Mouse (Mus musculus): ENCODE measurements at regions not wholly inside any gene's neighbourhood (a gene's known extent, or its start where the extent isn't known, plus 50 kb on each side); places are given as distances from the start of the nearest gene placed in this dataset.
"Not testable (repeated sequence)": the region's sequence is repeated elsewhere in the genome, so short reads cannot be mapped to it uniquely, and the experiment has no call there.

GRCm38 (mm10) chr16:25478300-25478699, 191.7 kb downstream of the Tprg start:
- Histone ChIP-seq H3K4me2 (no peak overlapping the region), H3K36me3 (no peaks in the 10 kb centered on the region), H3K4me1 (no peaks in the 10 kb centered on the region), H3K27ac (no peak overlapping the region), H3K4me3 (no peak overlapping the region), H3K27me3 (no peaks in the 10 kb centered on the region), H3K9me3 (no peaks in the 10 kb centered on the region), H3K9ac (no peak overlapping the region)
- 54% methylated on average over 2 of the region's 2 CpGs for WGBS
- ATAC-seq (ENCODE audit: insufficient number of reproducible peaks, low FRiP score, low TSS enrichment, low read depth) = no peak

GRCm38 (mm10) chr16:25483831-25484254, 197.2 kb downstream of the Tprg start:
- ATAC-seq (ENCODE audit: insufficient number of reproducible peaks, low FRiP score, low TSS enrichment, low read depth) = peak; percentile 72
- no peaks in the 10 kb centered on the region for H3K9me3 ChIP-seq
- H3K4me1 ChIP-seq = peaks cover 4% of the 10 kb centered on the region
- no peak overlapping the region for H3K27ac ChIP-seq
- no peak overlapping the region for H3K4me2 ChIP-seq
- no peaks in the 10 kb centered on the region for H3K36me3 ChIP-seq
- H3K9ac ChIP-seq = no peak overlapping the region
- H3K4me3 ChIP-seq = no peak overlapping the region
- 39% methylated on average over 5 of the region's 5 CpGs for WGBS
- no peaks in the 10 kb centered on the region for H3K27me3 ChIP-seq

DNA sequence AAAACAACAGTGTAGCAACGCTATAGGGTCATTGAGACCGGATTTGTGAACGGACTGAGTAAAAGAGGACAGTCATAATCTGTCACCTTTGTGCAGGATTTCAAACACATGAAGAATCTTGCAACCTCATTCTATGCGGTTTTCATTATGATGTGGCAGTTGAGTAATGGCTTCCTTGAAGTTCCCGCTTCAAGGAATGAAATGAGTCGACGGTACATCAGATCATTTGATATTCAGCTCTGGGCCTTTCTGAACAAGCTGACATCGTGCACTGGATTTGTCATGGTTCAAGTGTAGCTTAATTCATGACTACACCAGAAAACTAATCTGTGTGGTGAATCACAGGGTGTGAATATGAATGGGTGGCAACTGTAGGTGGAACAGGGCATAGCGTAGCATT, 198.4 kb downstream of the Tprg start:
- Histone ChIP-seq H3K4me1 (peaks cover 4% of the 10 kb centered on the region), H3K36me3 (no peaks in the 10 kb centered on the region), H3K9ac (no peak overlapping the region), H3K4me2 (no peak overlapping the region), H3K27ac (no peak overlapping the region), H3K27me3 (no peaks in the 10 kb centered on the region), H3K9me3 (no peaks in the 10 kb centered on the region), H3K4me3 (no peak overlapping the region)
- WGBS = 81% methylated on average over 9 of the region's 9 CpGs
- no peak for ATAC-seq (ENCODE audit: insufficient number of reproducible peaks, low FRiP score, low TSS enrichment, low read depth)

DNA sequence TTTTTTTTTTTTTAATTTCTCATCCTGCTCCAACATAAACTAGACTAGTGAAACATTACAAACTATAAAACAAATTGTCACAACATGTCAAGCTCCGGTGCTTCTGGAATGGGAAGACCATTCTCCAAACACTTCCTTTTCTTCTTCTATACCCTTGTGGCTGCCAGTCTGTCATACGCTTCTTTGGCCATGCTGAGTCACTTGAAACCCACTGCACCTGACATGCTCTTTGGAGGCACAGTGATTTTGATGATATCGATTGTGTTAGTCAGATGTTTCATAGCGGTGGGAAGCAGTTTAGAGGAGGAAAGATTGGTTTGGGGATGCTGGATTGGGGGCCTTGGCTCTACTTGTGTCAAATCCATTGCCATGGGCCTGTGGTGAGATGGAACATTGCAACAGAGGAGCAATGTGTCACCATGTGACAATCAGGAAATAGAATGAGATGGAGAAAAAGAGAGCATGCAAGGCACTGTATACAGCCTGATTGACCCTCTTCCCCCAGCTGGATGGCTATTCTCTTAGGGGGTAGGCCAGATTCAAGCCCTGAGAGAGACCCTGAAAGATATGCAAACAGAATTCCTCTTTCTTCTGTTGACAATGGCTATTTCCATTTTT, 197.0 kb upstream of the Trp63 start:
- WGBS = 90% methylated on average over 4 of the region's 4 CpGs
- Histone ChIP-seq H3K27me3 (no peaks in the 10 kb centered on the region), H3K4me1 (peaks cover 4% of the 10 kb centered on the region), H3K9me3 (no peaks in the 10 kb centered on the region), H3K9ac (no peak overlapping the region), H3K4me2 (no peak overlapping the region), H3K4me3 (no peak overlapping the region), H3K27ac (no peak overlapping the region), H3K36me3 (no peaks in the 10 kb centered on the region)
- ATAC-seq (ENCODE audit: insufficient number of reproducible peaks, low FRiP score, low TSS enrichment, low read depth) = no peak

DNA sequence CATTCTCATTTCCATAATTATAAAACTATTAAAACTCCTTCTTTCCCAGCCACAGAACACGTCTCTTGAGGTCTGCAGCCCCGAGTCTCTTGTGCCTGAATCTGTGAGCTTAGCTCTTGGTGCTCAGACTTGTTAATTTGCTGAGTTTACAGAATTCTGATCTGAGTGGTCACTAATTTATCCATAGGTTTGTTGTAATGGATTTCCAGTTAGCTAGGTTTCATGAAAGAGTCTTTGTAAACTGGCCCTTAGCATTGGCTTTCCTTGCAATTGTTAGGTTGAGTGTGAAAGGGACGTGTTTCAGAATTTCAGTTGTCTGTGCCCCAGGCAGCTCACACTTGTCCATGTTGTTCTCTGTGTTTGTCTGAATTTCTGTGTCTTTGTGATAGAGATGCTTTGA, 192.7 kb upstream of the Trp63 start:
- H3K4me1 ChIP-seq = no peaks in the 10 kb centered on the region
- no peak overlapping the region for H3K9ac ChIP-seq
- H3K27ac ChIP-seq = no peak overlapping the region
- H3K4me3 ChIP-seq = no peak overlapping the region
- no peaks in the 10 kb centered on the region for H3K36me3 ChIP-seq
- H3K4me2 ChIP-seq = no peak overlapping the region
- 79% methylated on average over 3 of the region's 3 CpGs for WGBS
- no peak for ATAC-seq (ENCODE audit: insufficient number of reproducible peaks, low FRiP score, low TSS enrichment, low read depth)
- H3K27me3 ChIP-seq = no peaks in the 10 kb centered on the region
- H3K9me3 ChIP-seq = no peaks in the 10 kb centered on the region

DNA sequence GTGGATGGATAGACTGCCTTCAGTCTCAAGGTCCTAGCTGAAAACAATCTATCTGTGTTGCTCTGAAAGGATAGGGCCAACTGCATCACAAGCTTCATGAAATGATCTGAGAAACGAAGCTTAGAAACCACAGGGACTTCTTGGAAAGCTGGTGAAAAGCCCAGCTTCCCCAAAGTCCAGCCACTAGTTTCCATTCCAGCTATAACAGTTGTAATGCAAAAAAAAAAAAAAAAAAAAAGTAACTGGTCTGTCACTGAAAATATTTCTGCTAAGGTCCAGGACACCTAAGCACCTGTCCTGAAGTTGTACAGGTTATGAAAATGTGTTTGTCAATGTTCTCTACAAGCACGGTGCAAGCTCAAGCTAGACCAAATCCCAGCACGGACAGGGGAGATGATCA, 189.4 kb upstream of the Trp63 start:
- no peak overlapping the region for H3K4me3 ChIP-seq
- ATAC-seq (ENCODE audit: insufficient number of reproducible peaks, low FRiP score, low TSS enrichment, low read depth) = no peak
- H3K27me3 ChIP-seq = no peaks in the 10 kb centered on the region
- H3K4me2 ChIP-seq = no peak overlapping the region
- H3K9ac ChIP-seq = no peak overlapping the region
- no peaks in the 10 kb centered on the region for H3K9me3 ChIP-seq
- no peaks in the 10 kb centered on the region for H3K36me3 ChIP-seq
- no peaks in the 10 kb centered on the region for H3K4me1 ChIP-seq
- 87% methylated on average over 3 of the region's 3 CpGs for whole genome bisulfite sequencing
- no peak overlapping the region for H3K27ac ChIP-seq

DNA sequence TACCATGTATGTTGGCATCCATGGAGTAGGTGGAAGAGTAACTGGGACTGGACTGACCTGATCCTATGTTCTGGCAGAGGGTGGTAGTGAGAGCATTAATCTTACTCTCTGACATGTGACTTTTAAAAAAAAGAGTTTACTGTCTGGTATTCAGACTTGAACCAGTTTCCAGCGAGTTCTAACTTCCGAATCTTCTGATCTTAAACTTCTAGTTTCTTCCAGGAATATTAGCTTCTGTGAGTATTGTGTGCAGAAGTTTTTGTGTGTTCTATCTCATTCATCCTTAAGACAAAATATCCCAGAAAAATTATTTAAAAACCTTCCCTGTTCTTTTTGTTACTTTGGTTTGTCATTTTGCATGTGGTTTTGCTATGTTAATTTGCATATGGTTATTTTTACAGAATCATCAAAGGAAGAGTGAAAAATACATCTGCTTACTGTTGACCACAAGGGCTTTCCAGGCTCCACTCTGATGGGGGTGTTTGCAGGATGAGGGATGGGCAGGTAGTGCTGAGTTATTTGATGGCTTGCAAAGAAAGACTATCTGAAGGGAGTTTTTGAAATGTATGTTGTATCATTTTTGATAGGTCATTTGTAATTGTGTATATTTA, 187.9 kb upstream of the Trp63 start:
- no peak for ATAC-seq (ENCODE audit: insufficient number of reproducible peaks, low FRiP score, low TSS enrichment, low read depth)

GRCm38 (mm10) chr16:25504829-25505228, 178.7 kb upstream of the Trp63 start:
- Histone ChIP-seq H3K27ac (no peak overlapping the region), H3K4me2 (no peak overlapping the region), H3K36me3 (no peaks in the 10 kb centered on the region), H3K9me3 (no peaks in the 10 kb centered on the region), H3K4me1 (no peaks in the 10 kb centered on the region), H3K9ac (no peak overlapping the region), H3K4me3 (no peak overlapping the region), H3K27me3 (no peaks in the 10 kb centered on the region)
- 34% methylated on average over 3 of the region's 3 CpGs for WGBS
- no peak for ATAC-seq (ENCODE audit: insufficient number of reproducible peaks, low FRiP score, low TSS enrichment, low read depth)

More for the DNA sequence above, 187.9 kb upstream of the Trp63 start:
- Histone ChIP-seq H3K4me1 (no peaks in the 10 kb centered on the region), H3K4me3 (no peak overlapping the region), H3K27me3 (no peaks in the 10 kb centered on the region), H3K27ac (no peak overlapping the region), H3K9ac (no peak overlapping the region), H3K36me3 (no peaks in the 10 kb centered on the region), H3K4me2 (no peak overlapping the region), H3K9me3 (no peaks in the 10 kb centered on the region)
- 85% methylated on average over 2 of the region's 2 CpGs for WGBS

- H3K36me3 ChIP-seq = no peaks in the 10 kb centered on the region
- H3K4me3 ChIP-seq = no peak overlapping the region
- no peaks in the 10 kb centered on the region for H3K9me3 ChIP-seq
- H3K4me1 ChIP-seq = no peaks in the 10 kb centered on the region
- H3K9ac ChIP-seq = no peak overlapping the region
- no peak overlapping the region for H3K27ac ChIP-seq
- ATAC-seq (ENCODE audit: insufficient number of reproducible peaks, low FRiP score, low TSS enrichment, low read depth) = no peak
- 64% methylated on average over 5 of the region's 7 CpGs for WGBS
- H3K4me2 ChIP-seq = no peak overlapping the region
- no peaks in the 10 kb centered on the region for H3K27me3 ChIP-seq
Measured at GRCm38 (mm10) chr16:25517114-25517868, 166.3 kb upstream of the Trp63 start.

- not testable (repeated sequence) for H3K4me3 ChIP-seq; ATAC-seq (ENCODE audit: insufficient number of reproducible peaks, low FRiP score, low TSS enrichment, low read depth); H3K4me2 ChIP-seq; H3K9me3 ChIP-seq; H3K36me3 ChIP-seq; H3K27me3 ChIP-seq; H3K9ac ChIP-seq; H3K4me1 ChIP-seq; H3K27ac ChIP-seq
- WGBS = 51% methylated on average over 9 of the region's 10 CpGs
Measured at GRCm38 (mm10) chr16:25523141-25523540, 160.4 kb upstream of the Trp63 start.

GRCm38 (mm10) chr16:25523621-25524020, 159.9 kb upstream of the Trp63 start:
- H3K9ac ChIP-seq = no peak overlapping the region
- WGBS = 78% methylated on average over 2 of the region's 2 CpGs
- no peak overlapping the region for H3K4me3 ChIP-seq
- ATAC-seq (ENCODE audit: insufficient number of reproducible peaks, low FRiP score, low TSS enrichment, low read depth) = no peak
- no peaks in the 10 kb centered on the region for H3K27me3 ChIP-seq
- no peak overlapping the region for H3K27ac ChIP-seq
- no peaks in the 10 kb centered on the region for H3K9me3 ChIP-seq
- no peaks in the 10 kb centered on the region for H3K4me1 ChIP-seq
- H3K36me3 ChIP-seq = no peaks in the 10 kb centered on the region
- H3K4me2 ChIP-seq = no peak overlapping the region

DNA sequence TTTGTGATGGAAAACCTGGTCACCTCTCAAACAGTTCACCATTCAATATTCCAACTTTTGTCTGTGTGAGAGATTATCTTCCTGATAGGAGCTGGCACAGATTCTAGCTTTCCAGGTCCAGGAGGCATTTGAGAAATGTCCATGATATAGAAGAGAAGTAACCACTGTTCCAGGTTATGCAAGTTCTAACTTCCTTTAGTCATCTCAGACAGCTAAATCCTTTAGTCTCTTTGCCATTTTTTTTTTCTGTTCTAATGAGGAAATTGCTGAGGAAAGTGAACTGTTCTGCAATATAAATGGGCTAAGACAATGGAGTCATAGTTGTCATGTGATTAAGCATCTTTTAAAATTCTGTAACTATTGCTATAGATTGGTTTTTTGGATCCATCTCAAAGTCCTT, 155.7 kb upstream of the Trp63 start:
- no peaks in the 10 kb centered on the region for H3K9me3 ChIP-seq
- H3K36me3 ChIP-seq = no peaks in the 10 kb centered on the region
- no peaks in the 10 kb centered on the region for H3K27me3 ChIP-seq
- H3K4me1 ChIP-seq = no peaks in the 10 kb centered on the region
- H3K27ac ChIP-seq = no peak overlapping the region
- H3K4me2 ChIP-seq = no peak overlapping the region
- H3K4me3 ChIP-seq = no peak overlapping the region
- H3K9ac ChIP-seq = no peak overlapping the region
- ATAC-seq (ENCODE audit: insufficient number of reproducible peaks, low FRiP score, low TSS enrichment, low read depth) = no peak
